Mouse (Mus musculus): ENCODE measurements around the gene Ampd3. TPM values are rescaled to one million over a fixed set of nuclear protein-coding genes. Genes with fewer than 3 reads are reported as not detected.

The Ampd3 gene
- total and polyA plus RNA-seq, 3 experiments = 14.8 to 22.3 TPM; not detected in 1

GRCm38 (mm10) chr7:110811529-110811928, 43.5 kb downstream of the Ampd3 start:
- Histone ChIP-seq H3K79me2 (ENCODE audit: control insufficient read depth, insufficient read depth, low read length, poor library complexity) (no peaks in the 10 kb centered on the region), H3K36me3 (ENCODE audit: control insufficient read depth in 1 of 2, insufficient read depth in 2 of 2, low read length in 2 of 2) (peaks cover 0 to 3% of the 10 kb centered on the region in 2 experiments; a peak in 2 of 4 replicates), H3K4me1 (ENCODE audit: control insufficient read depth in 1 of 2, insufficient read depth in 2 of 2, low read length in 2 of 2) (no peaks in the 10 kb centered on the region), H3K9ac (ENCODE audit: control insufficient read depth, low read depth, low read length, poor library complexity, severe bottlenecking) (no peak overlapping the region), H3K27ac (ENCODE audit: control insufficient read depth, low read depth, low read length) (no peak overlapping the region), H3K4me3 (ENCODE audit: control insufficient read depth in 1 of 2, insufficient read depth in 1 of 2, low read depth in 2 of 2, low read length in 2 of 2) (no peak overlapping the region), H3K9me3 (replicated peaks; ENCODE audit: insufficient read depth, low read length) (no peaks in the 10 kb centered on the region), H3K27me3 (ENCODE audit: control insufficient read depth in 1 of 2, insufficient read depth in 2 of 2, low read length in 2 of 2) (no peaks in the 10 kb centered on the region)
- TF ChIP-seq ZC3H11A (IDR thresholded peaks at IDR 0.05; ENCODE audit: low read depth, low read length) = no peak
- TF ChIP-seq MAFK (IDR thresholded peaks at IDR 0.05; ENCODE audit: borderline replicate concordance, low read depth, low read length) = no peak
- no peak for TF ChIP-seq ZNF384 (IDR thresholded peaks at IDR 0.05; ENCODE audit: low read depth, low read length)
- no peak for TF ChIP-seq BHLHE40 (IDR thresholded peaks at IDR 0.05; ENCODE audit: borderline replicate concordance, low read depth, low read length)
- TF ChIP-seq CTCF (IDR thresholded peaks at IDR 0.05 in 2 of 3, conservative IDR thresholded peaks at IDR 0.05 in 1 of 3; ENCODE audit: control insufficient read depth in 1 of 3, insufficient read depth in 1 of 3, low read depth in 2 of 3, low read length in 3 of 3, poor library complexity in 1 of 3, severe bottlenecking in 1 of 3) = no peak
- no peak for TF ChIP-seq JUND (IDR thresholded peaks at IDR 0.05; ENCODE audit: low read depth, low read length)
- TF ChIP-seq POLR2AphosphoS2 (IDR thresholded peaks at IDR 0.05; ENCODE audit: low read length) = no peak
- TF ChIP-seq E2F4 (IDR thresholded peaks at IDR 0.05; ENCODE audit: borderline replicate concordance, low read depth, low read length) = no peak
- TF ChIP-seq MAX (IDR thresholded peaks at IDR 0.05; ENCODE audit: low read length) = no peak
- TF ChIP-seq SMC3 (IDR thresholded peaks at IDR 0.05; ENCODE audit: low read depth, low read length) = no peak
- TF ChIP-seq TCF12 (IDR thresholded peaks at IDR 0.05; ENCODE audit: low read depth, low read length) = no peak
- no peak for TF ChIP-seq ZKSCAN1 (IDR thresholded peaks at IDR 0.05; ENCODE audit: low read depth, low read length)
- no peak for TF ChIP-seq KAT2A (conservative IDR thresholded peaks at IDR 0.05; ENCODE audit: low read depth, low read length)
- TF ChIP-seq NELFE (IDR thresholded peaks at IDR 0.05; ENCODE audit: low read depth, low read length) = no peak
- TF ChIP-seq USF2 (IDR thresholded peaks at IDR 0.05; ENCODE audit: borderline replicate concordance in 1 of 2, insufficient read depth in 1 of 2, low read depth in 1 of 2, low read length in 2 of 2) = no peak
- TF ChIP-seq RAD21 (IDR thresholded peaks at IDR 0.05; ENCODE audit: low read depth, low read length) = no peak
- TF ChIP-seq HCFC1 (IDR thresholded peaks at IDR 0.05; ENCODE audit: low read depth, low read length) = no peak
- TF ChIP-seq ZMIZ1 (IDR thresholded peaks at IDR 0.05; ENCODE audit: low read depth, low read length) = no peak
- DNase-seq (ENCODE audit: low read depth, low spot score) = no peak

GRCm38 (mm10) chr7:110813983-110814382, 46.0 kb downstream of the Ampd3 start:
- H3K27ac ChIP-seq (ENCODE audit: control insufficient read depth, low read depth, low read length) = no peak overlapping the region
- no peak for TF ChIP-seq USF1 (IDR thresholded peaks at IDR 0.05; ENCODE audit: low read depth, low read length)
- TF ChIP-seq TBP (IDR thresholded peaks at IDR 0.05; ENCODE audit: low read depth, low read length) = no peak
- no peak for TF ChIP-seq ZKSCAN1 (IDR thresholded peaks at IDR 0.05; ENCODE audit: low read depth, low read length)
- TF ChIP-seq CHD1 (IDR thresholded peaks at IDR 0.05; ENCODE audit: low read depth, low read length) = no peak
- no peak for TF ChIP-seq POLR2AphosphoS5 (IDR thresholded peaks at IDR 0.05; ENCODE audit: borderline replicate concordance, low read depth, low read length)
- TF ChIP-seq RAD21 (IDR thresholded peaks at IDR 0.05; ENCODE audit: low read depth, low read length) = no peak
- TF ChIP-seq SIN3A (IDR thresholded peaks at IDR 0.05; ENCODE audit: low read length) = no peak
- no peak for TF ChIP-seq NRF1 (IDR thresholded peaks at IDR 0.05; ENCODE audit: insufficient read depth, low read depth, low read length, poor library complexity, severe bottlenecking)
- TF ChIP-seq MAZ (IDR thresholded peaks at IDR 0.05; ENCODE audit: low read depth, low read length) = no peak
- TF ChIP-seq POLR2AphosphoS2 (IDR thresholded peaks at IDR 0.05; ENCODE audit: low read length) = no peak
- no peak for TF ChIP-seq MEF2A (IDR thresholded peaks at IDR 0.05; ENCODE audit: extremely low read depth, insufficient replicate concordance, low read depth, low read length, poor library complexity, severe bottlenecking)
- no peak for TF ChIP-seq CTCF (IDR thresholded peaks at IDR 0.05 in 2 of 3, conservative IDR thresholded peaks at IDR 0.05 in 1 of 3; ENCODE audit: control insufficient read depth in 1 of 3, insufficient read depth in 1 of 3, low read depth in 2 of 3, low read length in 3 of 3, poor library complexity in 1 of 3, severe bottlenecking in 1 of 3)
- TF ChIP-seq EP300 (IDR thresholded peaks at IDR 0.05; ENCODE audit: low read depth in 1 of 2, low read length in 2 of 2) = no peak
- TF ChIP-seq MYC (IDR thresholded peaks at IDR 0.05; ENCODE audit: low read depth, low read length) = no peak
- no peak for TF ChIP-seq MAX (IDR thresholded peaks at IDR 0.05; ENCODE audit: low read length)
- TF ChIP-seq TAL1 (IDR thresholded peaks at IDR 0.05; ENCODE audit: low read length) = no peak
- H3K9me3 ChIP-seq (replicated peaks; ENCODE audit: insufficient read depth, low read length) = no peaks in the 10 kb centered on the region
- DNase-seq (ENCODE audit: low read depth, low spot score) = no peak
- H3K9ac ChIP-seq (ENCODE audit: control insufficient read depth, low read depth, low read length, poor library complexity, severe bottlenecking) = no peak overlapping the region
- H3K79me2 ChIP-seq (ENCODE audit: control insufficient read depth, insufficient read depth, low read length, poor library complexity) = no peaks in the 10 kb centered on the region
- no peaks in the 10 kb centered on the region for H3K27me3 ChIP-seq (ENCODE audit: control insufficient read depth in 1 of 2, insufficient read depth in 2 of 2, low read length in 2 of 2)
- H3K36me3 ChIP-seq (ENCODE audit: control insufficient read depth in 1 of 2, insufficient read depth in 2 of 2, low read length in 2 of 2) = peaks cover 3 to 5% of the 10 kb centered on the region in 2 experiments
- H3K4me3 ChIP-seq (ENCODE audit: control insufficient read depth in 1 of 2, insufficient read depth in 1 of 2, low read depth in 2 of 2, low read length in 2 of 2) = no peak overlapping the region
- peaks cover 4 to 8% of the 10 kb centered on the region in 2 experiments for H3K4me1 ChIP-seq (ENCODE audit: control insufficient read depth in 1 of 2, insufficient read depth in 2 of 2, low read length in 2 of 2)
